Mouse (Mus musculus): ENCODE data around the gene Rapgef5.

DNA sequence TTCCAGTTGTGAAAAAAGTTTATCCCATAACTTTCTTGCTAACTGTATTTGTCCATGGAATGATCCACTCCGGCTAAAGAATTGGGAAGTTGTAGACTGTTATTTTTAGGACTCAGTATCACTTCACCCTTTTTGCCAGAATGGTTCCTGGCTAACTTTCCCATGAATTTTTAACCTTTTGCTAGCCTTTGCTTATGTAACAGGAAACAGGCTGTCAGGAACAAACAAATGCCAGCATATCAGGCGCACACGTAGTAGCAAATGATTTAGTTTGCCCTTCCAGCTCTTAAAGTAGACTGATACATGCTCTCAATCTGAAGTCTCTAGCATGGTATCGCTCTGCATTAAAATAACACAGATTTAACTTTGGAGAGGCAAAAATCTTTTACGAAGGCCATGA, 141.5 kb downstream of the Rapgef5 start:
- no peak for TF ChIP-seq E2F4 (IDR thresholded peaks at IDR 0.05; ENCODE audit: insufficient replicate concordance, low read depth, low read length)
- TF ChIP-seq POLR2AphosphoS2 (IDR thresholded peaks at IDR 0.05; ENCODE audit: low read depth, low read length): no peak
- no peak for TF ChIP-seq BHLHE40 (IDR thresholded peaks at IDR 0.05; ENCODE audit: low read depth, low read length)
- TF ChIP-seq HCFC1 (IDR thresholded peaks at IDR 0.05; ENCODE audit: low read depth, low read length): no peak
- no peak for TF ChIP-seq GABPA (IDR thresholded peaks at IDR 0.05; ENCODE audit: insufficient replicate concordance, low read depth, low read length)
- no peak for TF ChIP-seq ZMIZ1 (IDR thresholded peaks at IDR 0.05; ENCODE audit: low read depth, low read length)
- no peak for TF ChIP-seq USF1 (IDR thresholded peaks at IDR 0.05; ENCODE audit: low read depth, low read length)
- no peak for TF ChIP-seq CTCF (conservative IDR thresholded peaks at IDR 0.05 in 1 of 2, IDR thresholded peaks at IDR 0.05 in 1 of 2; ENCODE audit: low read depth in 2 of 2, low read length in 2 of 2)
- no peak for TF ChIP-seq TCF12 (IDR thresholded peaks at IDR 0.05; ENCODE audit: low read depth, low read length)
- TF ChIP-seq UBTF (IDR thresholded peaks at IDR 0.05; ENCODE audit: low read depth, low read length): no peak
- no peak for TF ChIP-seq SMC3 (IDR thresholded peaks at IDR 0.05; ENCODE audit: low read depth, low read length)
- no peak for TF ChIP-seq MAZ (IDR thresholded peaks at IDR 0.05; ENCODE audit: low read depth, low read length)
- no peak for TF ChIP-seq MAFK (IDR thresholded peaks at IDR 0.05; ENCODE audit: insufficient replicate concordance, low read length)

Measured in CH12.LX (cell line).